Mouse (Mus musculus) testis, adult 2 months (tissue): ENCODE measurements around the gene Arhgap15.

ENCODE experiments used
- CTCF ChIP-seq: fragments of 200-500 bp; IDR thresholded peaks from 2 replicates; pipeline ENCODE4 v1.5.1; 2012; ENCODE audit warnings: low read depth, mild to moderate bottlenecking, inconsistent platforms, low read length, moderate library complexity; ENCODE audit not compliant: control insufficient read depth, insufficient read depth, insufficient replicate concordance
- POLR2A ChIP-seq: fragments of 200-500 bp; IDR thresholded peaks from 2 replicates; pipeline ENCODE4 v1.6.1; 2012; ENCODE audit warnings: low read depth, mild to moderate bottlenecking, inconsistent platforms, low read length, moderate library complexity; ENCODE audit not compliant: control insufficient read depth

DNA sequence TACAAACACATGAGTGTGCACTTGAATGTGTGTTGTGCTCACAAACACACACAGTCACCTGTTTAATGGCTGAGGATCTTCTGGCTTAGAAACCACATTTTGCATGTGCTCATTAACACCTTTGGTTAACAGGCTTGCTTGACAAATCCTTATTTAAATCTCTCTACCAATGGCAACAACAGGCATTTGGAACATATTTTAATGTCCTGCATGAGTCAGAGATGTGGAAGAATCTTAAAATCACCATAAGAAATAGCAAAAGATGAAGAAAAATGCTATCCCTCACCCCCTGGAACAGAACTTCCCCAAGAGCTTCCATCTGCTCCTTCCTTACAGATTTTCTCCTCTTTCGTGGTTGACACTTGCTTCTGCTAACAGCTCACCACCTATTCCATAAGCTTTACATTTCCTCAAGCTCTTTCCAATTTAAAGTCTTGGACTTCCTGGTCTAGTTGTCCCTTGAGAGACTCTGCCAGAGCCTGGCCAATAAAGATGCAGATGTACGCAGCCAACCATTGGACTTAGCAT, 35.9 kb upstream of the Arhgap15 start:
- TF ChIP-seq CTCF (no peak), POLR2A (no peak)
